Comparison of ENCODE assay signal across 16 mouse cellular contexts in the genomic region with DNA sequence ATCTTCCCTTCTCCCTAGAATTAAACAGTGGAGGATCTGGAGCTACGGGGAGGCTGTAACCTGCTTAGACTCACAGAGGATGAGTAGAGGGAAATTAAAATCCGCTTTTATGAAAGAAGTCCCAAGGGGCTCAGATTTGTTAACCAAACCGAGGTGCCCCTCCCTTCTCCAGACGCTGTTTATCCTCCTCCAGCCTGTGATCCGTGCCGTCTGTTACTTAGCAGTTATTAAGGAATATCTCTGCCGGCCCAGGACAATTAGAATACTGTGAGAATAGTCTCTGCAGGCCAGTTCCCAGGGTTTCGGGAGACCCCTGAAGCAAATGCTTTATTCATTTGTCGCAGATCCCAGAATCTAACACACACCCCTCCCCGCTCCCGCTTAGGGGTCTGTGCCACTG.
DNase-seq lines count a peak whose midpoint lies in the region; ATAC-seq lines count a peak whose summit lies in the region.
"Had no signal": no experiment of that assay in that cellular context is flagged by ENCODE, and none has a peak within 500 bp of the region (broad histone marks: within the 10 kb centered on the region; RNA-seq: fewer than 3 reads in every experiment).

No protein-coding gene starts in this region.

- WGBS in hindbrain, embryonic 11.5 days: 46% methylated on average over 11 of the region's 11 CpGs
- 13% methylated on average over 11 of the region's 11 CpGs for WGBS in midbrain, embryonic 14.5 days

- H3K4me3 ChIP-seq in hindbrain, embryonic 11.5 days (ENCODE audit: low read depth, low read length): no peak overlapping the region
- H3K4me3 ChIP-seq in midbrain, embryonic 14.5 days (replicated peaks; ENCODE audit: low read depth, low read length): no peak overlapping the region
- H3K4me3 ChIP-seq: embryonic facial prominence, embryonic 15.5 days; liver, embryonic 15.5 days; myocyte had no signal

- H3K4me1 ChIP-seq in hindbrain, embryonic 11.5 days (replicated peaks; ENCODE audit: control insufficient read depth, insufficient read depth, low read length): peaks cover 17% of the 10 kb centered on the region
- peaks cover 62% of the 10 kb centered on the region for H3K4me1 ChIP-seq in midbrain, embryonic 14.5 days (ENCODE audit: control insufficient read depth, insufficient read depth, low read length)

- peak; percentile 60; the same call in 1 of the 2 replicates for ATAC-seq in hindbrain, embryonic 11.5 days (ENCODE audit: low FRiP score)
- ATAC-seq in midbrain, embryonic 14.5 days (ENCODE audit: low FRiP score, low TSS enrichment): peak; percentile 62
- ATAC-seq: Patski had no signal

- no peak overlapping the region for H3K9ac ChIP-seq in hindbrain, embryonic 11.5 days (ENCODE audit: low read depth, low read length)
- H3K9ac ChIP-seq in midbrain, embryonic 14.5 days (replicated peaks; ENCODE audit: low read length): no peak overlapping the region; the same call in 1 of the 2 replicates
- H3K9ac ChIP-seq: embryonic facial prominence, embryonic 15.5 days; liver, embryonic 15.5 days had no signal

- peak overlapping the region; percentile 8; the same call in 1 of the 2 replicates for H3K27ac ChIP-seq in hindbrain, embryonic 11.5 days (ENCODE audit: low read depth, low read length)
- peak overlapping the region; percentile 81 for H3K27ac ChIP-seq in midbrain, embryonic 14.5 days (replicated peaks; ENCODE audit: low read depth, low read length)
- H3K27ac ChIP-seq: embryonic facial prominence, embryonic 15.5 days; liver, embryonic 15.5 days; macrophage had no signal

- no peaks in the 10 kb centered on the region for H3K27me3 ChIP-seq in hindbrain, embryonic 11.5 days (ENCODE audit: control insufficient read depth, insufficient read depth, low read length)
- H3K27me3 ChIP-seq in midbrain, embryonic 14.5 days (ENCODE audit: control insufficient read depth, insufficient read depth, low read length): no peaks in the 10 kb centered on the region
- H3K27me3 ChIP-seq: embryonic facial prominence, embryonic 15.5 days; liver, embryonic 15.5 days; Patski had no signal

- H3K36me3 ChIP-seq in hindbrain, embryonic 11.5 days (ENCODE audit: control insufficient read depth, insufficient read depth, low read length): no peaks in the 10 kb centered on the region
- no peaks in the 10 kb centered on the region for H3K36me3 ChIP-seq in midbrain, embryonic 14.5 days (ENCODE audit: control insufficient read depth, insufficient read depth, low read length)
- H3K36me3 ChIP-seq: embryonic facial prominence, embryonic 15.5 days; liver, embryonic 15.5 days had no signal

- peak; percentile 22 for DNase-seq in urinary bladder, postnatal 14 days (ENCODE audit: low spot score)
- DNase-seq in urinary bladder, postnatal 25 days (ENCODE audit: low spot score): no peak
- no peak for DNase-seq in hindbrain, embryonic 11.5 days (ENCODE audit: low spot score)
- peak; percentile 78 for DNase-seq in midbrain, embryonic 14.5 days
- no peak for DNase-seq in T-cell, adult 2 months (ENCODE audit: low spot score)
- DNase-seq in frontal cortex, postnatal 10 days (ENCODE audit: low spot score in 2 of 2): no peak
- no peak for DNase-seq in heart, postnatal 25 days (ENCODE audit: low spot score)
- DNase-seq: cerebellum, postnatal 36 days; heart, postnatal 36 days; kidney, postnatal 14 days; thymus, postnatal 4 days had no signal

- H3K9me3 ChIP-seq in hindbrain, embryonic 11.5 days (ENCODE audit: control insufficient read depth, low read length): no peaks in the 10 kb centered on the region
- H3K9me3 ChIP-seq in midbrain, embryonic 14.5 days (ENCODE audit: control insufficient read depth, low read length): no peaks in the 10 kb centered on the region
- H3K9me3 ChIP-seq: embryonic facial prominence, embryonic 15.5 days; liver, embryonic 15.5 days had no signal

- no peak overlapping the region for H3K4me2 ChIP-seq in hindbrain, embryonic 11.5 days (replicated peaks; ENCODE audit: low read depth, low read length)
- peak overlapping the region; percentile 32 for H3K4me2 ChIP-seq in midbrain, embryonic 14.5 days (ENCODE audit: low read length)
- H3K4me2 ChIP-seq: embryonic facial prominence, embryonic 15.5 days; liver, embryonic 15.5 days had no signal

- intact Hi-C loops in heart, postnatal 25 days (cut with DNase I): no loop called here

Comparison
In these comparisons a context has a peak if more than half of its experiments do, and no peak if none do; other contexts are left out.
1. DNase-seq: peak in urinary bladder, postnatal 14 days (single experiment) and midbrain, embryonic 14.5 days (single experiment); none in urinary bladder, postnatal 25 days (single experiment), hindbrain, embryonic 11.5 days (single experiment), T-cell, adult 2 months (single experiment), frontal cortex, postnatal 10 days (0 of 2) and heart, postnatal 25 days (single experiment).